Mouse (Mus musculus) thymus, postnatal 0 days (tissue): Measurements from ENCODE around the gene Ckap5. TPM values are rescaled to one million over a fixed set of nuclear protein-coding genes. Genes with fewer than 3 reads are reported as not detected.
"Not testable (repeated sequence)": the region's sequence is repeated elsewhere in the genome, so short reads cannot be mapped to it uniquely, and the experiment has no call there.

Experiments
- DNase-seq: peaks from one replicate; pipeline ENCODE4 v3.0.0-alpha.2; 2015; ENCODE audit warnings: low spot score
- polyA plus RNA-seq: library from polyadenylated mRNA; unstranded; fragments of >200 nt; fragmentation: Nextera tagmentation; extraction: Ambion mirVana; gene quantifications from 2 replicates; pipeline ENCODE4 v1.2.1, GENCODE M21; 2015

Ckap5 gene
- polyA plus RNA-seq, 1 experiment from 2014 or later, result 95.1 TPM

DNA sequence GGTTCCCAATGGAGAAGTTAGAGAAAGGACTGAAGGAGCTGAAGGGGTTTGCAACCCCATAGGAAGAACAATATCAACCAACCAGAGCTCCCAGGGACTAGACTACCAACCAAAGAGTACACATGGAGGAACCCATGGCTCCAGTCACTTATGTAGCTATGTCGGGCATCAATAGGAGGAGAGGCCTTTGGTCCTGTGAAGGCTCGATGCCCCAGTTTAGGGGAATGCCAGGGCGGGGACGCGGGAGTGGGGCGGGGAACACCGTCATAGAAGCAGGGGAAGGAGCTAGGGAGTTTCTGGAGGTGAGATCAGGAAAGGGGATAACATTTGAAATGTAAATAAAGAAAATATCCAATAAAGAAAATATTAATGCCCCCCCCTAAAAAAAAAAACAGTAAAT, 96.8 kb downstream of the Ckap5 start:
- DNase-seq, result not testable (repeated sequence)

DNA sequence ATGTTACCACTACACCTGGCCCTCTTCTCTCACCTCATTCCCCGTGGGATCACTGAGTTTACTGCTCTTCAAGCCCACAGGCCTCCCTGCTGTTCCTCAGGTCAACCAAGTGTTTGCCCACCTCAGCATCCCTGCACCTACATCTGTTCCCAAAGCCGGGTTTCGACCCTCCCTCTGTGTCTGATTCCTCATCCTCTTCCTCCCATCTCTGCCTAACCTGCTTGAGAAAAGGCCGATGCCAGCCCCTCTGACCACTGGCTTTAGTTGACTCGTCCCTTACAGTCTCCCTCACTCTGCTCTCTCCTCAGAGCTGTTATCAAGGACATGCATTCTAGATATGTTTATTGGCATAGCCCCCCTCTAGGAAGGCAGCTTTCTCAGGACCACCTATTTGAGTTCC, 100.9 kb downstream of the Ckap5 start:
- no peak for DNase-seq

DNA sequence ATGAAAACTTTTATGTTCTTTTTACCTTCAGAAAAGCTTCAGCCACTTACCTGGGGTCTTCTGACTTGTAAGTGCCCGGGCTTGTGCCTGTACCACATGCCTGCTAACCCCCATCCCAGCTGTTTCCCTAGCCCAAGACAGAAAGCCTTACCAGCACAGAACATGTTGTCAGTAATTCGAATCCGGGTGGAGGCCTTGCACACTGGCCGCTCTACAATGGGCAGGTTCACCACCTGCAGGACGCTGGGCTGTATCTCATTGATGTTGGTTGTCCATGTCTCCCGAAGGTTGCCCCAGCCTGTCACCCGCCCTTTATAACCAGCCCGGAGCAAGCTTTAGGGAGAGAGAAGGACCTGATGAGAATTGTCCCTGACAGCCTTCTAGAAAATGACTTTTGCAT, 101.6 kb downstream of the Ckap5 start:
- DNase-seq, result no peak

DNA sequence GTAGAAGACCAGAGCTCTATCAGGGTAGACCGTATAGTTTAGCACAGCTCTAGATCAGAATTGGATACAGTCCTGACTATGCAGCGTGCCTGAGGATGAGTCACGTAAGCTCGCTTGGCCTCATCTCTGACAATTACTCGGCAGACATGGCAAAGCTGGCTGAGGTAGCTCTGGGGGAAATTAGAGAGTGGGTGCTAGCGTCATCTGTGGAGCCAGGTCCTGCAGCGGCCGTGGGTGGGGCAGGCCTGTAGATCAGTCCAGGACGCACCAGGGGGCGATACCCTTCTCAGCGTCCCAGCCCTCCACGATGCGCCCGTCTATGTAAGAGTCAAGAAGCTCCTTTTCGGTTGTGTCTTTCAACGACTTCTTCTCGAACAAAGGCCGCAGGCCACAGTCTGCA, 103.1 kb downstream of the Ckap5 start:
- peak; percentile 38 for DNase-seq

DNA sequence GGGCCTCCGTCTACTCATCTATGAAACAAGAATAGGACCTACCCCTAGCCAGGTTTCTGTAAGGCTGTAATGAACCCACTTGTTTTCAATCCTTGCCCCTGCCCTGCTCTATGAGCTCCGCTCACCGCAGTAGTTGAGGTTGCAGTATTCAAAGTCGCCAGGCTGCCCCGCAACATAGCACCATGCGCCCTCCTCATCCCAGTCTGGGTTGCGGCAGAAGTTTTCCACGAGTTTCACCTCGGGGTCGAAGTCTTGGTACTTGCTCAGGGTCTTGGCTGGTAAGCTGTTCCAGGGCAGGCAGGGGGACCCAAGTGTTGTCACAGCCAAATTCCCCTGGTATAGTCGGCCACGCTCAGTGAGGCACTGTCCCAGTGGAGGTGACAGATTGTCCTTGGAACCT, 103.8 kb downstream of the Ckap5 start:
- no peak for DNase-seq

DNA sequence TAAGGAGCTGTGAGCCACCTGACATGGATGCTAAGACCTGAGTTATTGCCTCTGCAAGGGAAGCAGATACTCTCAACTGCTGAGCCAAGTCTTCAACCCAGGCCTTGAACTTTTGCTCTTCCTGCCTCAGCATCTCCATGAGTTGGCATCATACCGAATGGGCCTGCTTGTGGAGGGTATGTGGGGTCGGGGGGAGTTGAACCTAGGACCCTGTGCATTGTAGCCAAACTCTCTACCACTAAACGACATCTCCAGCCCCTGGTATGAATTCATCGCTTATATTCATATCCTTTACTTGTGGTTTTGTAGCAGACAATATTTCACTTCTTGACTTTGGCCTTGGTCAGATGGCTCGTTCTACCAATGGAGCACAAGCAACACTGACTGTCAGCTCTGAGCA, 105.3 kb downstream of the Ckap5 start:
- DNase-seq, result no peak

DNA sequence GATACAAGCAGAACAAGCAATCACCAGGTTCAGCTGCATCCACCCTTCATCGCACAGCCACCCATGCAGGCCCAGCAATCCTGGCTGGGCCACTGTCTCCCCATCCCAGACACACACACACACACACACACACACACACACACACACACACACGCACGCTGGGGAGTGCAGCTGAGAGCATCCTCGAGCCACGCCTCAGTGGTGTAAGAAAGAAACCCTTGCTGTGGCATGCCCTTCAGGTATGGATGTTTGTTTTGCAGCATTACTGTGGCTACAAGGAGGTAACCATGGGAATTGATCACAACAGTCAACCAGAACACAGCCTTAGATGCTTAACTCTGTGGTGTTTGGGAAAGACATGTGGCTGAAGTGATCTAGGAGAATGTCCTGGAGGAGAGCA, 105.8 kb downstream of the Ckap5 start:
- no peak for DNase-seq

DNA sequence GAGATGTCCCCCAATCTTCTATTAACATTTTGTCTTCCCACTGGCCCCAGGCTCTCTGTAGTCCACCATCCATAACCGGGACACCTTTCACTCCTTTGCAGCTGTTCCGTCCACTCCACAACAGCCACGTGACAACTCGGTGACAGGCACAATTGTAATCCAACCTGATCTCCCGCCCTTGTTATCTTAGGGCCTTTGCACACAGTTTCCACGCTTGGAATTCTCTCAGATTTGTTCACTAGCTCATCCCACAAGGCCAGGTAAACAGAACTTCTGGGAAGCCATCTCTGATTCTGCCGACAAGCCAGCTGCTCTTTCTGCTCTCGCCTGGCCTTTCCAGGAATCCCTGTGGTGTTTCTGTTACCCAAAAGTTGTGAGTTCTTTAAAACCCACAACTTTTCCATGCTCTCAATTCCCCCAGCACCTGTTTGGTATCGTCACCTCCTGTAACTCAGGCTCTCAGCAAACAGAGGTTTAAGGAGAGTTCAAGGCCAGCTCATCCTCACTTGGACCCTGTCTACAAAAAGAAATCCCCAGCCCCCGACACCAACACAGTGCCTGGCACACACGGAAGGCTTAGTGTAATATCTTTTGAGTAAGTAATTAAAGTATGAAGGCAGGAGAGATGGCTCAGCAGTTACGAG, 106.9 kb downstream of the Ckap5 start:
- no peak for DNase-seq

DNA sequence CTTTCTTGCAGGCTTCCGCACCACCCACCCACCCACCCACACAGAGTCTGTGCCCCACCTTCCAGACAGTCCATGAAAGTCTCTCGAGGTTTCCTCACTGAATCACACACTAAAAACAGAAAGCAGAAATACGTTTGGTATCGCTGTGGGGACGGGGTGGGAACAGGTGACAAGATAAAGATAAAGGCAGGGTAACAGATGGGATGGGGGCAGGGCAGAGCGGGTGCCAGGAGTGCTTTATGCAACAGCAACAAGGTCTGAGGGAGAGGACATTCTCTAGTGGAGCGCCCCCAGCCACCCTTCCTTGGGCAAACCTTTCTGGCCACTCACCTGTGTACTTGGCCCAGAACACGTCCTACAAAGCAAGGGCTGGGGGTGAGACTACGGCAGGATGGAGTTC, 108.3 kb downstream of the Ckap5 start:
- DNase-seq, result peak; percentile 73

DNA sequence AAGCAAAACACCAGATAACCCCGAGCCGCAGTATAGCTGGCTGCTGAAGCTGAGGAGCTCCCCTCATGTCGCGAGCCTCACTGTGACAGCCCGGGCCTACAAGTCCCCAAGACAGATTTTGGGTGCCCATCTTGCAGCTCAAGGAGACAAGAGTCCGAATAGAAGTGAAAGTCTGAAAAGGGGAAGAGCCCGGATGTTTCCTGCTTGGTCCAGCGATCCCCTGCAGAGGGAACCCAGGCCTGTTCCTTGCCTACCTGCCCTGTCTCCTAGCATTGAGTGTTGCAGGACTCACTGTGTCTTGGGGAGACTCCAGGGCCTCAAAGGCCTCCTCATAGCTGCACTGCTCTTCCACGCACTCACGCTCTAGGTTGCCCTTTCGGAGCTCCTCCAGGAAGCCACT, 108.9 kb downstream of the Ckap5 start:
- no peak for DNase-seq

DNA sequence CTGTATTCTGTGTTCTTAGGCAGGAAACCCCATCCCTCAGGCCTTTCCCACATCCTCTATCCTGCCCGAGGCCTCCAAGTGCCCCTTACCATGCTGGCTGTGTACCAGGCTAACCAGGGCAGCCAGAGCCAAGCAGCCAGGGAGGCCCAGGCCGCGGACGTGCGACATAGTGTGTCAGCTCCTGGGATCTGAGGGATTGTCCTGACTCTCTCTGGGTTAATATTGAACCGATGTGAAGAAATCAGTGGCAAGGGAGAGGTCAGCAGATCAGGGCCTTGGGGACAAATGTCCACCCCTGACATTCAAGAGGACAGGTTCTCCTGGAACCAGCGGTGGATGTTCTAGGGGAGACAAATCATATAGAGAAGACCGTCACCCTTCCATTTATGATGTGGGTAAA, 109.7 kb downstream of the Ckap5 start, which contains the start of gene F2:
F2 (minus strand) TSS at position 186 of the 400 bp plus-strand sequence.
- no peak for DNase-seq

DNA sequence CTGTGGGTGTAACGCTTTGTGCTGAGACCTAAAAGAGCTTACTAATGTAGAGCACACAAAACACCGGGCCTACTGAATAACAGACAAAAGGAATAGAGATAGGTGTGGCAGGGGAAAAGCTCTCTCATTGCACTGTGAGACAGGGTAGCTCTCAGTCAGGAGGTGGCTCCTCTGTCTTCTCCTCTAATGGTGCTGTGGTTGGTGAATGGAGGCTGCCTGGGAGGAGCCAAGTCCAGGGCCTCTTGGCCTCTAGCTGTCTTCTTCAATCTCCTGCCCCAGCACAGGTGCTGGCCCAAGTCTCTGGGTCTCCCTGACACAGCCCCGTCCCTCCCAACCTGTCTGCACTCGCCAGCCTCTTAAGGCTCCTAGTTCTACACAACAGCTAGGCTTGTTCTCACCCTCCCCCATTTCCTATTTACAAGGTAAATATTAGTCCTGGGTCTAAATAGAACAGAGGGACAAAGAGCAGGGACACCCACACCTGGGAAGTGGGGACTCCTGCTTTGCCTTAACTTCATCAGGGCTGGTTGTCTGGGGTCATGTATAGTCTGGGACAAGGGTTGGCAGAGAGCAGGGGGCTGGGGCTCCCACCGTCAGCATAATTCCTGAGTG, 110.3 kb downstream of the Ckap5 start:
- DNase-seq, result peak; percentile 30

DNA sequence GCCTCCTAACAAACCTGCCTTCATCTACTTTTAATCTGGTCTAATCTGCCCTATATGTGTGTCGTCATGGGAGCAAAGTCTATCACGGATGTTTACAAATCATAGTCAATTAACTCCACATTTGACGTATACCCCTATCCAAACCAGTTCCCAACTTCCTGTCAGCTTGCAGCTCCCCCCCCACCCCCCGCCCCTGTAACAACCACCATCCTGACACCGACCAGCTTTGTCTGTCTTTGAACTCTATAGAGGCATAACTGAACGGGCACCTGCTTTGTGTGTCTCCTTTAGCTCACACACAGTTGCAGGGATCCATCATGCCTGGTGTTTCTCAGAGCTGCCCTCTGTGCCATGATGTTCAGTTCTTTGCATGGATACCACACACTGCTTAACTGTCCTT, 112.4 kb downstream of the Ckap5 start:
- DNase-seq, result peak; percentile 78

DNA sequence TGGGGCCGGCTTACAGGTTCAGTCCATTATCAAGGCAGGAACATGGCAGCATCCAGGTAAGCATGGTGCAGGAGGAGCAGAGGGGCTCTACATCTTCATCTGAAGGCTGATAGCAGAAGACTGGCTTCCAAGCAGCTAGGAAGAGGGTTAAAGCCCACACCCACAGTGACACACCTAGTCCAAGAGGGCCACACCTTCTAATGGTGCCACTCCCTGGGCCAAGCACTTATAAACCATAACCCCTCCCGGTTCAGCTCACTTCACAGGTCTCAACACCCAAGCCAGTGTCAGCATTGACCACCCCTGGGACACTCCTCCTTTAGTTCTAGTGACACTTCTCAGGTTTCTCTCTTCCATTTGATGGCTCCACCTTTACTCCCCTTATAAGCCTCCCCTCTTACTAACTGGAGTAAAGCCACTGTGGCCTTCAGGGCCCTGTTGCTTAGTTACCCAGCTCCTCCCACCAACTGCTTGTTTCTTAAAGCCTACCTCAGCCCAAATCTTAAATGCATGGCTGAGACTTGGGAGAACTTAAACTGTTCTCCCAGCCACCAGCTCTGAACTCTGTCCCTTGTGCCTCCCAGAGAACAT, 116.4 kb downstream of the Ckap5 start:
- DNase-seq, result no peak

DNA sequence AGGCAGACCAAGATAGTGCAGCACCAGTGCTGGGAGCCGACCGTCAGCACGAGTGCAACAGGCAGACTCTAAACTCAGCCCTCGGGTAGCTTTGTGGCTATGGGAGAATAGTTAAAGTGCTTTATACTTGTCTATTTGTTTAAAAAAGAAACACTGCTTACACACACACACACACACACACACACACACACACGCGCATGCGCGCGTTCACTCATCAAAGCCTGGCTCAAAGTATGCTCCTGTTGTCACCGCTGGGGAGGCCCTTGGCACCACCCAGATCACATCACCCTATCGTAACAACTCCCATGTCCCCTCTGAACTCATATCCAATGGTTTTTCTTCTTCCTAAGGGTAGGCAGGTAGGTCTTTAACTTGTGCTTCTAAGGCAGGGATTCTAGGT, 117.5 kb downstream of the Ckap5 start:
- DNase-seq, result no peak

DNA sequence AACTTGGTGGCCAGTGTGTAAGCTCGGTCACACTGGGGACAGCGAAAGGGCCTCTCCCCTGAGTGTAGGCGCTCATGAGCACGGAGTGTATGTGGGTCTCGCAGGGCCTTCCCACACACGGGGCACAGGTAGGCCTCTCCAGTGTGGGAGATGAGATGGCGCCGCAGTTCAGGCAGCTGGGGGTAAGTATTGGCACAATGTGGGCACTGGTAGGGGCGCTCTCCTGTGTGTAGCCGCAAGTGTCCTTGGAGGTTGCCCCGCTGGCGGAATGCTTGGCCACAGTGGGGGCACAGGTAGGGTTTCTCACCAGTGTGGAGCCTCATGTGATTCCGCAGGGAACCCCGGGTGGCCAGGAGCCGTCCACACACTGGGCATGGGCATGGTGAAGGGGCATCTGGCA, 118.8 kb downstream of the Ckap5 start:
- DNase-seq, result no peak

DNA sequence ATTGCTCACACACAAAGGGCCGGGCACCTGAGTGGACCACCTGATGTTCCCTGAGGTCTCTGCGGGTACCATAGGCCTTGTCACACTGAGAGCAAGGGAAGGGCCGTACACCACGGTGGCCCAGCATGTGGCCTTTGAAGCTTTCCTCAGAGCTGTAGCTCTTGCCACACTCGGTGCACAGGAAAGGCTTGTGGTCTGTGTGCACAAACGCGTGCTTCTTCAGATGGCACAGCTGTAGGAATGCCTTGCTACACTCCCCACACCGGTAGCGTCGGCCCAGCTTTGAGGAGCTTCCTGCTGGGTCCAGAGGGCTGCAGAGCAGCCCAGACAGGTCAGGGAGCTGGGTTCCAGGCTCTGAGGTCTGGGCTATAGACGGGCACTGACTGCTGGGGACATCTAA, 119.2 kb downstream of the Ckap5 start:
- peak; percentile 86 for DNase-seq

DNA sequence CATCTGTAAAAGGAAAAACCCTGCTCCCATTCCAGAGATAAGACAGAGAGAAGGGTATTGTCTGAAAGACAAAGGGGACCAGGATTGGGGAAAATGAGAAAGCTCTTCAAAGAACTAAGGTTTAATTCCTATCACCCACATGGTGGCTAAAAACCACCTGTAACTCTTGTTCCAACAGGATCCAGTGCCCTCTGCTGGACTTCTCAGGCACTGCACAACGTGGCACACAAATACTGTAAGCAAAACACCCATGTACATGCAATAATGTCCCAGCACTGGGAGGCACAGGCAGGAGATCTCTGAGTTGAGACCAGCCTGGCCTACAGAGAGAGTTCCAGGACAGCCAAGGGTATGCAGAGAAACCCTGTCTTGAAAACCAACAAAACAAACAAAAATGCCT, 120.2 kb downstream of the Ckap5 start:
- DNase-seq, result peak; percentile 74

DNA sequence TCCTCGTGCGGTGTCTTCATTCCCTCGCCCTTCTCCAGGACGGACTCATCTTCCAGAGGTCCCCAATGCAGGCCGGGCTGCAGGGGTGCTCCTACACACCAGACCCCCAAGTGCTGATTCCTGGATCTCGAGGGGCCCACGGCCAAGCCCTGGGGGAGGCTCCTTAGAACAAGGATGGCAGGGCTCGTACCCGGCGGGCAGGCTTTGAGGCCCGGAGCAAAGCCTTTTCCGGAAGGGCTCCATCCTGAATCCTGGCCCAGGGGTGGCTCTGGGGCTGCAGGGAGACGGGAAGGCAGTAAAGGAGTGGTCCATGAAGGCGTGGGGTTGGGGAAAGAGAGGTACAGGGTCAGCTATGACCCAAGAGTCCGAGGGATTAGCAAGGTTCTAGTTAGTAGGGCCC, 122.6 kb downstream of the Ckap5 start:
- DNase-seq, result no peak

DNA sequence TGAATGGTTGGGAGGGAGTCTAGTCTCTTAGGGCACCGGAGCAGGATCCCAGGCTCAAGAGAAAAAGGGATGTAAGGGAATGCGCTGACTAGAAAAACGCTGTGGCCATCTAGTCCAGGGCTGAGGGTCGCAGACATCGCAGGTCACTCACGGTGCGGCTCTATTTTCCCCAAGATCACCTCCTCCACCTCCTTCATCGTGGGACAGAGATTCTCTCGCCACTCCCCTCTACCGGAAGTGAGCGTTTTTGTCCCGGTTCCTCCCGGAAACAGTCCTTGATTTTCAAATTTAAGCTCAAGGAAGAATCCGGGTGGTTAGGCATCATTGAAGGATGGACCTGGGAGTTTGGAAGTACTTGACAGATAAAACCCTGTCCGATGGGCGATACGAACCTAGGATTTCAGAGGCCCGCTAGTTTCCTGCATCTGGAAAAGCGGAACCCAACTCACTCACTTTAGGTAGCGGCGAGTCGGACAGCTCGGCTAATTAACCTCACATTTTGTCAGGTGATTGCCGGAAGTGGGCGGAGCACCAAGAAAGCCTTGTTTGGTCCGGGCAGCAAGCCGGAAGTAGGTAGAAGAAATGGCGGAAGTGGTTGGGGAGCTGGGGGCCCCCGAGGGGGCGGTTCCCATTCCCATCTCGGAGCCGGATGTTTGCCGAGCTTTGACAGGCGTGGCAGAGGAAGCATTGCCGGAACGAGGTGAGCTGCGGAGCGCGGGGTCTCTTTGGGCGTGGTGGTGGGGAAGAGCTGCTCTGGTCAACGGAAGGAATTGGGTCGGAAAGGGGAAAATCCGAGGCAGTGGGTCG, 123.2 kb downstream of the Ckap5 start, which contains the start of the genes Zfp408 and Arhgap1:
Zfp408 (minus strand) TSS at position 239 of the 807 bp plus-strand sequence.
Arhgap1 (plus strand) TSS at position 308 of the 807 bp plus-strand sequence.
- peak; percentile 98 for DNase-seq

DNA sequence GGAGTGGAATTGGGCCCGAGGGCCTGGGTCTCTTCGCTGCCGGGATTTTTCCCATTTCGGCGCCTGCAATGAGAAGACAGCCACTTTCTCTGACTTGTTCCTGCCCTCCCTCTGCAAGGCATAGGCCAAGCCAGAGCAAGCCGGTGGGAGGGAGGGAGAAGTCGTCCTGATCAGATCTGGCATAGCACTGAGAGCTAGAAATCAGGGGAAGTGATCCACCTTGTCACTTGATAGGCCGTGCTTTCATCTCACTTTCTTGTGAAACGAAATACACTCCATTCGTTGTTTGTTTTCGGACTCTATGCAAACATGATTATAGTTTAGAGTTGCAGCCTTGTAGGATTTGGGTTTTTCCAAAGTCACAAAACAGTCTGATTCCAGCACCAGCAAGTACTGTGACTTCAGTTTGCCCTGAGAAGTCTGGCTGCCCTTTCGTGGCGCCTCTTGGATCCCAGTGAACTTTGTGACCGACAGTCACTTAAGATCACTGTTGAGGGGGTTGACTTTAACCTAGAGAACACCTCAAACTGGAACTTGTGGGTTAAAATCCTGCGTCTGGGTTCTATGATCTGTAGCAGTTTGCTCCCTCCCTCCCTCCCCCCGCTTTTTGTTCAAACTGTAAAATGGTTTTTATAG, 123.9 kb downstream of the Ckap5 start:
- no peak for DNase-seq
